Mouse (Mus musculus) heart, adult 9 months (tissue): ENCODE results near the gene Bphl.

ENCODE experiments used
- DNase-seq, 2 experiments: peaks; one replicate each; pipeline ENCODE4 v3.0.0; 2022; ENCODE audit warnings: low spot score in 2 of 2

The Bphl gene

GRCm38 (mm10) chr13:34120536-34120935 lies 83.1 kb downstream of the Bphl start:
- DNase-seq: no peak
